Mouse (Mus musculus) intestine, embryonic 14.5 days (tissue): ENCODE data around the gene Ldah. TPM values are rescaled to one million over a fixed set of nuclear protein-coding genes. Genes with fewer than 3 reads are reported as not detected.

Experiments used
- polyA plus RNA-seq: library from polyadenylated mRNA; unstranded; fragments of >200 nt; fragmentation: Nextera tagmentation; extraction: Ambion mirVana; gene quantifications from 2 replicates; pipeline ENCODE4 v1.2.1, GENCODE M21; 2014

Gene Ldah
- polyA plus RNA-seq, 1 experiment from 2014 or later: 51.2 TPM

Other genes with a start within 250 kb of the Ldah start
- gene Apob, start 230.5 kb upstream of the Ldah start, polyA plus RNA-seq: 40.7 and 43.5 TPM in 2 replicates
- not detected in 2 replicates for gene Gdf7, start 93.8 kb downstream of the Ldah start, polyA plus RNA-seq
- gene Hs1bp3, start 105.3 kb downstream of the Ldah start, polyA plus RNA-seq: 15.4 and 15.7 TPM in 2 replicates